Mouse (Mus musculus) retina, postnatal 1 day (tissue): ENCODE data around the gene Cdr2.
A peak's percentile ranks its signal among the peaks of the same experiment; 100 is the strongest.
"Not testable (repeated sequence)": the region's sequence is repeated elsewhere in the genome, so short reads cannot be mapped to it uniquely, and the experiment has no call there.

Source experiments
- DNase-seq: peaks from one replicate; pipeline ENCODE4 v3.0.0-alpha.2; 2012

Gene Cdr2

GRCm38 (mm10) chr7:120982200-120982841 is at the start of gene Cdr2, which contains the start of gene Mfsd13b:
TSS of gene Cdr2 (minus strand) at chr7:120982312.
TSS of gene Mfsd13b (plus strand) at chr7:120982509.
- peak; percentile 99 for DNase-seq

GRCm38 (mm10) chr7:121029947-121030346 is 47.8 kb upstream of the Cdr2 start:
- not testable (repeated sequence) for DNase-seq

GRCm38 (mm10) chr7:121026300-121026699 is 44.2 kb upstream of the Cdr2 start:
- no peak for DNase-seq

- no peak for DNase-seq
Measured at GRCm38 (mm10) chr7:121025221-121026008, 43.3 kb upstream of the Cdr2 start.

GRCm38 (mm10) chr7:121020277-121020676 is 38.2 kb upstream of the Cdr2 start:
- no peak for DNase-seq

GRCm38 (mm10) chr7:121018778-121019177 is 36.7 kb upstream of the Cdr2 start:
- no peak for DNase-seq

- no peak for DNase-seq
Measured at GRCm38 (mm10) chr7:121014486-121014885, 32.4 kb upstream of the Cdr2 start.

- no peak for DNase-seq
Measured at GRCm38 (mm10) chr7:121011794-121012689, 29.9 kb upstream of the Cdr2 start.

GRCm38 (mm10) chr7:121003793-121004418 is 21.8 kb upstream of the Cdr2 start:
- DNase-seq = no peak

GRCm38 (mm10) chr7:121002407-121002928 is 20.4 kb upstream of the Cdr2 start:
- DNase-seq = no peak

- no peak for DNase-seq
Measured at GRCm38 (mm10) chr7:121001879-121002278, 19.8 kb upstream of the Cdr2 start.

- no peak for DNase-seq
Measured at GRCm38 (mm10) chr7:121000065-121000822, 18.1 kb upstream of the Cdr2 start.

- no peak for DNase-seq
Measured at GRCm38 (mm10) chr7:120999021-120999530, 17.0 kb upstream of the Cdr2 start.

GRCm38 (mm10) chr7:120991191-120991590 is 9.1 kb upstream of the Cdr2 start:
- DNase-seq = no peak

GRCm38 (mm10) chr7:120982968-120983367 is 856 bp upstream of the Cdr2 start:
- DNase-seq = peak; percentile 40

- DNase-seq = peak; percentile 50
Measured at GRCm38 (mm10) chr7:120980931-120981924, 884 bp downstream of the Cdr2 start.

- DNase-seq = no peak
Measured at GRCm38 (mm10) chr7:120980041-120980440, 2.1 kb downstream of the Cdr2 start.

GRCm38 (mm10) chr7:120977063-120977462 is 5.0 kb downstream of the Cdr2 start:
- no peak for DNase-seq

GRCm38 (mm10) chr7:120974001-120974400 is 8.1 kb downstream of the Cdr2 start:
- DNase-seq = no peak

GRCm38 (mm10) chr7:120972471-120972870 is 9.6 kb downstream of the Cdr2 start:
- not testable (repeated sequence) for DNase-seq
